Mouse (Mus musculus): ENCODE data around the gene Ifng. TPM values are rescaled to one million over a fixed set of nuclear protein-coding genes. Genes with fewer than 3 reads are reported as not detected.

Gene Ifng
- 0.03 and 0.11 TPM in 2 replicates for polyA plus RNA-seq (2012; rRNA removed)

DNA sequence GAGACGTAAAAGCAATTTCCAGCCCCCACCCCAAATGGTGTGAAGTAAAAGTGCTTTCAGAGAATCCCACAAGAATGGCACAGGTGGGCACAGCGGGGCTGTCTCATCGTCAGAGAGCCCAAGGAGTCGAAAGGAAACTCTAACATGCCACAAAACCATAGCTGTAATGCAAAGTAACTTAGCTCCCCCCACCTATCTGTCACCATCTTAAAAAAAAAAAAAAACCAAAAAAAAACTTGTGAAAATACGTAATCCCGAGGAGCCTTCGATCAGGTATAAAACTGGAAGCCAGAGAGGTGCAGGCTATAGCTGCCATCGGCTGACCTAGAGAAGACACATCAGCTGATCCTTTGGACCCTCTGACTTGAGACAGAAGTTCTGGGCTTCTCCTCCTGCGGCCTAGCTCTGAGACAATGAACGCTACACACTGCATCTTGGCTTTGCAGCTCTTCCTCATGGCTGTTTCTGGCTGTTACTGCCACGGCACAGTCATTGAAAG is at the start of gene Ifng:
Gene Ifng, plus strand, starts transcription at position 305 of the 499 bp plus-strand sequence.

Other genes with a start within 250 kb of the Ifng start
- gene Il22, start 236.1 kb upstream of the Ifng start, polyA plus RNA-seq (2012; rRNA removed): not detected in 2 replicates
- 0.01 TPM in 1 of 2 replicates, not detected in the other for gene Gm32717, start 200.3 kb upstream of the Ifng start, polyA plus RNA-seq (2012; rRNA removed)
- 0.01 TPM in 1 of 2 replicates, not detected in the other for gene Gm32802, start 182.4 kb upstream of the Ifng start, polyA plus RNA-seq (2012; rRNA removed)
- gene Iltifb, start 146.0 kb upstream of the Ifng start, polyA plus RNA-seq (2012; rRNA removed): not detected in 2 replicates
- not detected in 2 replicates for gene Gm9040, start 114.1 kb upstream of the Ifng start, polyA plus RNA-seq (2012; rRNA removed)
- not detected in 2 replicates for gene Gm9044, start 108.6 kb upstream of the Ifng start, polyA plus RNA-seq (2012; rRNA removed)
- not detected in 2 replicates for gene Gm9045, start 103.2 kb upstream of the Ifng start, polyA plus RNA-seq (2012; rRNA removed)
- not detected in 2 replicates for gene Gm9046, start 97.8 kb upstream of the Ifng start, polyA plus RNA-seq (2012; rRNA removed)
- gene Gm9048, start 92.4 kb upstream of the Ifng start, polyA plus RNA-seq (2012; rRNA removed): not detected in 2 replicates
- not detected in 2 replicates for gene Gm9049, start 86.9 kb upstream of the Ifng start, polyA plus RNA-seq (2012; rRNA removed)

Measured in liver, embryonic 18 days (tissue).